Mouse (Mus musculus) erythroblast, embryonic 14.5 days (primary cell): ENCODE measurements around the gene Cip2a.

Source experiments
- GATA1 ChIP-seq: IDR thresholded peaks from 2 replicates; pipeline ENCODE4 v1.6.1; 2012; ENCODE audit warnings: low read length, inconsistent platforms, mixed read lengths
- TAL1 ChIP-seq: IDR thresholded peaks from 3 replicates; pipeline ENCODE4 v1.6.1; 2012; ENCODE audit warnings: low read length, inconsistent platforms, mixed read lengths

- no peak for TF ChIP-seq GATA1
- no peak for TF ChIP-seq TAL1
These were observed 8.9 kb upstream of the Cip2a start for GRCm38 (mm10) chr16:48985034-48985627.
